In the genomic region with DNA sequence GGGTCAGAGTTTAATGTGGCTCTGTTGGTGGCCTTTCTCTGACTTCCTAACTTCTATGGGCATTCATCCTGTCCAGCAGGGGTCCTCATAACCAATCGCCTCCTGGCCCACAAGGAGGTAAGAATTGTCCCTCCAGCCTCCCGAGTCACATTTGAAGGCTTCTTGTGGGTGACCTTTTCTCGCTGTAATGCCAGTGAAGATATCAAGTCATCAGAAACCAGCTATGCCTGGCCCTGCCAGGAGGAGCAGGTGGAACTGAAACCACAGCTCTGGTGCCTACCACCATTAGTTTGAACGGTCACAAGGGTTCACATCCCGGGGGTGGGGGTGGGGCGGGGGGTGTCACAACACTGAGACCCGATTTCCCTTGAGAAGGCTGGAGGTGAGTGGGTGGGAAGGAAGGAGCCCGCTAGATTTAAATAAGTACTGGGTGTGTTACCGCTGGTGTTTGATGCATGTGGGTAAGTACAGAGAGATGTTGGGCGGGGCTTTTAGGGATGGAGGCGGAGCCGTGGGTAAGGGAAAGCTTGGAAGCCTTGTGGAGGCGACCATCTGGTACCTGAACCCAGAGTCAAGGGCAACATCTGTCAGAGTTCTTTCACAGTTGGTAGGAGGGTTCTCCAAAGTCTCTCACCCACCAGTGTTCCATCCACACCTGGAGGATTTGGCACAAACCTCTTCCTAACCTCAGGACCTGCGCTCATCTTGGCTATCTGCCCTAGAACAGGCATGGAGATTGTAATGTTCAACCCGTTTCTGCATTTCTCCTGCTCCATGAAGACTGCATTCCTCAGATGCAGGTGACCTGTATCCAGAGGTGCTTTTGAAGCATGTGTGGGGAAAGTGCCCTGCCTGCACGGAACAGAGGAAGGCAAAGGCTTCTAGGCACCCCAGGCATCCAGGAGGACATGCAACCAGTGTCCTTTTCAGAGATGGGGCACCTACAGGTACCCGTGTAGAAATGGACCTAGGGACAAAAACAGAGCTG, we compare ENCODE assay signal across 9 mouse cellular contexts.
DNase-seq lines count a peak whose midpoint lies in the region; ATAC-seq lines count a peak whose summit lies in the region.
"Had no signal": no experiment of that assay in that cellular context is flagged by ENCODE, and none has a peak within 500 bp of the region (broad histone marks: within the 10 kb centered on the region; RNA-seq: fewer than 3 reads in every experiment).

No protein-coding gene starts in this region.

- no peaks in the 10 kb centered on the region for H3K27me3 ChIP-seq in lung, embryonic 16.5 days (ENCODE audit: control insufficient read depth, insufficient read depth, low read depth, low read length)
- H3K27me3 ChIP-seq in liver, embryonic 11.5 days (replicated peaks; ENCODE audit: control insufficient read depth, insufficient read depth, low read length) = no peaks in the 10 kb centered on the region
- H3K27me3 ChIP-seq in midbrain, embryonic 10.5 days (ENCODE audit: low read depth, poor library complexity, severe bottlenecking) = no peaks in the 10 kb centered on the region; the same call in 1 of the 2 replicates
- H3K27me3 ChIP-seq: midbrain, embryonic 13.5 days had no signal

- no peaks in the 10 kb centered on the region for H3K4me1 ChIP-seq in lung, embryonic 16.5 days (replicated peaks; ENCODE audit: control insufficient read depth, insufficient read depth, low read length)
- H3K4me1 ChIP-seq in liver, embryonic 11.5 days (replicated peaks; ENCODE audit: control insufficient read depth, insufficient read depth, low read length) = no peaks in the 10 kb centered on the region; the same call in 1 of the 2 replicates
- no peaks in the 10 kb centered on the region for H3K4me1 ChIP-seq in midbrain, embryonic 10.5 days
- H3K4me1 ChIP-seq: midbrain, embryonic 13.5 days had no signal

- H3K4me3 ChIP-seq in lung, embryonic 16.5 days (ENCODE audit: low read length) = no peak overlapping the region
- 0 out of 2 replicates have a peak overlapping the region, but pooled peaks have one; percentile 11 for H3K4me3 ChIP-seq in liver, embryonic 11.5 days (ENCODE audit: low read depth, low read length)
- H3K4me3 ChIP-seq in midbrain, embryonic 10.5 days = no peak overlapping the region
- H3K4me3 ChIP-seq: midbrain, embryonic 13.5 days had no signal

- H3K4me2 ChIP-seq in lung, embryonic 16.5 days (ENCODE audit: low read depth, low read length) = no peak overlapping the region
- H3K4me2 ChIP-seq in liver, embryonic 11.5 days = peak overlapping the region; percentile 62
- H3K4me2 ChIP-seq: midbrain, embryonic 13.5 days had no signal

- WGBS in lung, embryonic 16.5 days = 50% methylated on average over 17 of the region's 17 CpGs
- 43% methylated on average over 17 of the region's 17 CpGs for WGBS in liver, embryonic 11.5 days
- 63% methylated on average over 17 of the region's 17 CpGs for WGBS in midbrain, embryonic 10.5 days

- DNase-seq in lung, postnatal 10 days = no peak
- peak; percentile 32 for DNase-seq in c-Kit-positive CD71-positive TER-119-positive erythroid progenitor cells, embryonic 14.5 days (ENCODE audit: low spot score)
- no peak for DNase-seq in liver, embryonic 11.5 days (ENCODE audit: low spot score)
- DNase-seq in thymus, postnatal 0 days (ENCODE audit: low spot score) = peak; percentile 55
- no peak for DNase-seq in testis, postnatal 14 days (ENCODE audit: low spot score)
- DNase-seq in midbrain, embryonic 10.5 days (ENCODE audit: low spot score) = no peak
- DNase-seq in cerebellum, postnatal 36 days = no peak

- 0 out of 2 replicates have a peak, but pooled peaks have one; percentile 7 for ATAC-seq in lung, embryonic 16.5 days (ENCODE audit: low read depth)
- ATAC-seq in liver, embryonic 11.5 days (replicated peaks; ENCODE audit: low FRiP score) = no peak
- ATAC-seq: midbrain, embryonic 13.5 days had no signal

- H3K27ac ChIP-seq in lung, embryonic 16.5 days (ENCODE audit: low read length) = no peak overlapping the region
- no peak overlapping the region for H3K27ac ChIP-seq in liver, embryonic 11.5 days (ENCODE audit: low read depth, low read length)
- H3K27ac ChIP-seq in midbrain, embryonic 10.5 days (replicated peaks) = no peak overlapping the region
- H3K27ac ChIP-seq: midbrain, embryonic 13.5 days had no signal

- H3K36me3 ChIP-seq in lung, embryonic 16.5 days (ENCODE audit: control insufficient read depth, insufficient read depth, low read length) = no peaks in the 10 kb centered on the region
- no peaks in the 10 kb centered on the region for H3K36me3 ChIP-seq in liver, embryonic 11.5 days (ENCODE audit: control insufficient read depth, insufficient read depth, low read length)
- H3K36me3 ChIP-seq in midbrain, embryonic 10.5 days = no peaks in the 10 kb centered on the region
- H3K36me3 ChIP-seq: midbrain, embryonic 13.5 days had no signal

- H3K9ac ChIP-seq in lung, embryonic 16.5 days (ENCODE audit: low read length) = no peak overlapping the region
- peak overlapping the region; percentile 32 for H3K9ac ChIP-seq in liver, embryonic 11.5 days (ENCODE audit: low read depth, low read length)
- H3K9ac ChIP-seq: midbrain, embryonic 13.5 days had no signal

- no peaks in the 10 kb centered on the region for H3K9me3 ChIP-seq in lung, embryonic 16.5 days (ENCODE audit: control insufficient read depth, low read length)
- no peaks in the 10 kb centered on the region for H3K9me3 ChIP-seq in liver, embryonic 11.5 days (ENCODE audit: control insufficient read depth, low read length)
- no peaks in the 10 kb centered on the region for H3K9me3 ChIP-seq in midbrain, embryonic 10.5 days (replicated peaks)
- H3K9me3 ChIP-seq: midbrain, embryonic 13.5 days had no signal

Comparison
In these comparisons a context has a peak if more than half of its experiments do, and no peak if none do; other contexts are left out.
1. DNase-seq: peak in c-Kit-positive CD71-positive TER-119-positive erythroid progenitor cells, embryonic 14.5 days (single experiment) and thymus, postnatal 0 days (single experiment); none in lung, postnatal 10 days (single experiment), liver, embryonic 11.5 days (single experiment), testis, postnatal 14 days (single experiment), midbrain, embryonic 10.5 days (single experiment) and cerebellum, postnatal 36 days (0 of 2).